Mouse (Mus musculus) lung, adult 2 months (tissue): ENCODE data around the gene Tsn. TPM values are rescaled to one million over a fixed set of nuclear protein-coding genes. Genes with fewer than 3 reads are reported as not detected.

ENCODE experiments used
- DNase-seq: peaks from one replicate; pipeline ENCODE4 v3.0.0; 2022
- H3K4me1 ChIP-seq: fragments of 200-500 bp; 2 replicates; pipeline ENCODE4 v1.6.1; 2011; ENCODE audit warnings: low read length; ENCODE audit not compliant: control insufficient read depth, insufficient read depth
- H3K4me3 ChIP-seq: fragments of 200-500 bp; replicated peaks from 2 replicates; pipeline ENCODE3; 2011; ENCODE audit warnings: low read depth, mild to moderate bottlenecking, control low read depth, low read length; ENCODE audit errors: extremely low read depth
- CTCF ChIP-seq: fragments of 200-500 bp; IDR thresholded peaks from 2 replicates; pipeline ENCODE4 v1.5.1; 2011; ENCODE audit warnings: mild to moderate bottlenecking, low read length, control low read depth; ENCODE audit not compliant: insufficient read depth
- POLR2A ChIP-seq: fragments of 200-500 bp; IDR thresholded peaks from 2 replicates; pipeline ENCODE4 v1.6.1; 2011; ENCODE audit warnings: low read depth, mild to moderate bottlenecking, control low read depth, low read length, borderline replicate concordance; ENCODE audit errors: extremely low read depth
- WGBS: fragments of 180-500 bp; shearing (Covaris S2); methylation state at CpG from one replicate; pipeline ENCODE4 v1.1.7; 2018; 5-methylcytosine and 5-hydroxymethylcytosine counted together
- polyA plus RNA-seq: library from polyadenylated mRNA; depleted of rRNA; stranded (reverse); fragments of >200 nt; gene quantifications from 2 replicates; pipeline ENCODE4 v1.2.3, GENCODE M21; 2012; rRNA removed

The Tsn gene
- polyA plus RNA-seq, 1 experiment, result 41.5 TPM

- DNase-seq, result no peak
- 61% methylated on average over 2 of the region's 2 CpGs for WGBS
- no peak for TF ChIP-seq POLR2A
- no peak for TF ChIP-seq CTCF
- H3K4me1 ChIP-seq, result peaks cover 4% of the 10 kb centered on the region; the same call in 1 of the 2 replicates
- H3K4me3 ChIP-seq, result no peak overlapping the region
Measured at GRCm38 (mm10) chr1:118320696-118321095, 9.2 kb upstream of the Tsn start.

GRCm38 (mm10) chr1:118310780-118311621 is 538 bp downstream of the Tsn start:
- under 1% methylated on average over 67 of the region's 67 CpGs for WGBS
- peak; percentile 91 for DNase-seq
- no peak for TF ChIP-seq CTCF
- TF ChIP-seq POLR2A, result peak; percentile 75
- Histone ChIP-seq H3K4me1 (peaks cover 2% of the 10 kb centered on the region), H3K4me3 (peak overlapping the region; percentile 70)

- Histone ChIP-seq H3K4me1 (peaks cover 6% of the 10 kb centered on the region), H3K4me3 (no peak overlapping the region)
- no peak for DNase-seq
- 93% methylated on average over 2 of the region's 2 CpGs for WGBS
- no peak for TF ChIP-seq POLR2A
- no peak for TF ChIP-seq CTCF
Measured at GRCm38 (mm10) chr1:118297719-118298118, 13.8 kb downstream of the Tsn start.

GRCm38 (mm10) chr1:118296673-118297072 is 14.9 kb downstream of the Tsn start:
- H3K4me3 ChIP-seq, result no peak overlapping the region
- H3K4me1 ChIP-seq, result peaks cover 6% of the 10 kb centered on the region
- DNase-seq, result peak; percentile 49
- TF ChIP-seq POLR2A (no peak), CTCF (no peak)
- WGBS, result 52% methylated on average over 3 of the region's 3 CpGs

GRCm38 (mm10) chr1:118294826-118295225 is 16.7 kb downstream of the Tsn start:
- TF ChIP-seq POLR2A (no peak), CTCF (no peak)

GRCm38 (mm10) chr1:118294192-118294591 is 17.3 kb downstream of the Tsn start:
- no peak for DNase-seq
- Histone ChIP-seq H3K4me3 (no peak overlapping the region), H3K4me1 (peaks cover 6% of the 10 kb centered on the region)
- TF ChIP-seq POLR2A (no peak), CTCF (no peak)
- whole genome bisulfite sequencing, result 89% methylated on average over 3 of the region's 3 CpGs

More at GRCm38 (mm10) chr1:118294826-118295225, 16.7 kb downstream of the Tsn start:
- 26% methylated on average over 5 of the region's 5 CpGs for WGBS
- Histone ChIP-seq H3K4me1 (peaks cover 6% of the 10 kb centered on the region), H3K4me3 (no peak overlapping the region)
- DNase-seq, result peak; percentile 37

- peak; percentile 18 for DNase-seq
- no peak overlapping the region for H3K4me3 ChIP-seq
- TF ChIP-seq CTCF (no peak), POLR2A (no peak)
- WGBS, result 73% methylated on average over 4 of the region's 4 CpGs
- peaks cover 6% of the 10 kb centered on the region for H3K4me1 ChIP-seq
Measured at GRCm38 (mm10) chr1:118292291-118292690, 19.2 kb downstream of the Tsn start.

- H3K4me1 ChIP-seq, result no peaks in the 10 kb centered on the region
- no peak for DNase-seq
- no peak overlapping the region for H3K4me3 ChIP-seq
- no peak for TF ChIP-seq POLR2A
- TF ChIP-seq CTCF, result no peak
- WGBS, result 5% methylated on average over 2 of the region's 2 CpGs
Measured at GRCm38 (mm10) chr1:118275139-118275538, 36.4 kb downstream of the Tsn start.

GRCm38 (mm10) chr1:118251931-118252330 is 59.6 kb downstream of the Tsn start:
- TF ChIP-seq CTCF (no peak), POLR2A (no peak)
- no peak for DNase-seq
- 48% methylated on average over 2 of the region's 2 CpGs for WGBS
- no peak overlapping the region for H3K4me3 ChIP-seq
- no peaks in the 10 kb centered on the region for H3K4me1 ChIP-seq

Other genes starting within 250 kb of the Tsn start
- gene Gm29106, start 135.2 kb downstream of the Tsn start, polyA plus RNA-seq, result not detected in 2 replicates
- gene Nifk, start 10.1 kb upstream of the Tsn start, polyA plus RNA-seq, result 2.7 and 5.9 TPM in 2 replicates
- gene Clasp1, start 77.3 kb upstream of the Tsn start, polyA plus RNA-seq, result 17.9 and 21.5 TPM in 2 replicates